Mouse (Mus musculus): ENCODE results near the gene Hkdc1. TPM values are rescaled to one million over a fixed set of nuclear protein-coding genes. Genes with fewer than 3 reads are reported as not detected.
A peak's percentile ranks its signal among the peaks of the same experiment; 100 is the strongest.

Hkdc1 gene
- polyA plus RNA-seq, 1 experiment from 2014 or later: 5.5 TPM

DNA sequence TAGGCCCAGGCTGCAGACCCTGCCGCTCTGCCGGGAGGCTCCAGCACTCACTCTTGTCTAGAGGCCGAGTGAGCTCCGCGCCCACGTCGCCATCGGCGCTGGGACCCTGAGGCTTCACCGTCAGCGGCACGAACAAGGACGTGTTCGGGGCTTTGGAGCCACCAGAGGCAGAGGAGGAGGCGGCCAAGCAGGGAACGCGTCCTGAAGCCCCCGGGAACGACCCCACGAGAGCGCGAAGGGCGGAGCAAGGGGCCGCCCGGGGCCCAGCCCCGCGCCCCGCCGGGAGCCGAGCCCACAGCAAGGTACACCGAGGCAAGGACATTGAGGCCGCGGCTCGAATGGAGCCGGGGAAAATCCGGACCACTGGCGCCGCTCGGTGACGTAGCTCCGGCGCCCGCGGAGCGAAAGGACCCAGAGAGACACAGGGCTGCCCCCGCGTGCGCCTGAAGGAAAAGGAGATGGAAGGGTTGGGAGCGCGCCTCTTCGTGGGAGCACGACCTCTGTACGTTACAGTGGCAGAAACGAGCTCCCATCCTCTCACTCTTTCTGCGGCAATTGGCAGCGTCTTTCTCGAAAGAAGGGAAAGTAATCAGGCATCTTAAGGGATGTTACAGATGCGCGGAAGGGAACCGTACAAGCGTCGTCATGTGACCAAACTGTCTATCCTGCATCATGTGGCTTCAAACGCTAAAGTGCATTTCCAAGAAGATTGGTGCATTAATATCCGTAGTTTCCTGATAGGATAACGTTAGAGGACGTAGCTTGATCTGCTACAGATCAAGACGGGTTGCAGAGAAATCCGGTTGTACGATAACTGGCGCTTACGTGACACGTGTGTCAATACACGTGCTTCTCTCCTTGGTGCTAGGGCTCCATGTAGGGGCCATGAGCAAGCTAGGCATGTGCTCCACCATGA lies 27.3 kb upstream of the Hkdc1 start, which contains the start of the genes 4930507D05Rik and Supv3l1:
TSS of gene 4930507D05Rik (plus strand) at position 126 of the 916 bp plus-strand sequence.
TSS of gene Supv3l1 (minus strand) at position 375 of the 916 bp plus-strand sequence.
- no peaks in the 10 kb centered on the region for H3K9me3 ChIP-seq (ENCODE audit: control insufficient read depth, low read length)
- WGBS: under 1% methylated on average over 73 of the region's 73 CpGs
- ATAC-seq (ENCODE audit: low FRiP score, low TSS enrichment): peak; percentile 92

DNA sequence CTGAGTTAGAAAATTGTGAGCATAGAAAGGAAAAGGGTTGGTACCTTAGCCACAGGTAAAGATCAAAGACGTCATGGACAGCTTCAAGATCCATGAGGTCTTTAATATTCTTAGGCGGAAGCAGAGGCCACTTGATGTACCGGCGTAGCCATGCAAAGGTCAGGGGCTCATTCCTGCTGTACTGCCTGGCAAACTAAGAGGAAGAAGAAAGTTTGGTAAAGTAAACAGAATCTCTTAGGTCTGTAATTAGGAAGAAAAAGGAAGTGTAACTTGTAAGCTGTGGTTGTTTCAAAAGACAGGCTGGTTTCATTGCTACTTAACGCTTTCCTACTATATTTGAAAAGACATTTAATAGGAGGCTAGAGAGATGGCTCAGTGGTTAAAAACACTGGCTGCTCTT lies 8.1 kb upstream of the Hkdc1 start:
- Histone ChIP-seq H3K36me3 (ENCODE audit: control insufficient read depth, insufficient read depth, low read length) (peaks cover 36% of the 10 kb centered on the region), H3K9ac (ENCODE audit: low read length) (no peak overlapping the region), H3K4me1 (replicated peaks; ENCODE audit: control insufficient read depth, insufficient read depth) (no peaks in the 10 kb centered on the region), H3K9me3 (ENCODE audit: control insufficient read depth, low read length) (no peaks in the 10 kb centered on the region), H3K27ac (replicated peaks) (no peak overlapping the region), H3K4me2 (replicated peaks; ENCODE audit: low read depth) (no peak overlapping the region), H3K27me3 (ENCODE audit: control insufficient read depth, insufficient read depth, low read length) (no peaks in the 10 kb centered on the region), H3K4me3 (ENCODE audit: low read depth, low read length) (no peak overlapping the region)
- ATAC-seq (ENCODE audit: low FRiP score, low TSS enrichment) (no peak), DNase-seq (ENCODE audit: low spot score) (no peak)
- TF ChIP-seq EP300 (optimal IDR thresholded peaks at IDR 0.05): no peak
- TF ChIP-seq CTCF (IDR thresholded peaks at IDR 0.05; ENCODE audit: low read depth): no peak
- 88% methylated on average over 5 of the region's 5 CpGs for WGBS

More for the DNA sequence above, 27.3 kb upstream of the Hkdc1 start, which contains the start of the genes 4930507D05Rik and Supv3l1:
- Histone ChIP-seq H3K4me1 (replicated peaks; ENCODE audit: control insufficient read depth, insufficient read depth) (no peaks in the 10 kb centered on the region), H3K4me3 (ENCODE audit: low read depth, low read length) (peak within 1 kb of the TSS; percentile 98), H3K9ac (ENCODE audit: low read length) (peak within 1 kb of the TSS; percentile 97), H3K36me3 (ENCODE audit: control insufficient read depth, insufficient read depth, low read length) (peaks cover 8% of the 10 kb centered on the region), H3K4me2 (replicated peaks; ENCODE audit: low read depth) (peak within 1 kb of the TSS; percentile 72), H3K27me3 (ENCODE audit: control insufficient read depth, insufficient read depth, low read length) (no peaks in the 10 kb centered on the region), H3K27ac (replicated peaks) (peak within 1 kb of the TSS; percentile 89)
- peak; percentile 97 for TF ChIP-seq EP300 (optimal IDR thresholded peaks at IDR 0.05)
- TF ChIP-seq CTCF (IDR thresholded peaks at IDR 0.05; ENCODE audit: low read depth): no peak
- peak; percentile 90 for DNase-seq (ENCODE audit: low spot score)

DNA sequence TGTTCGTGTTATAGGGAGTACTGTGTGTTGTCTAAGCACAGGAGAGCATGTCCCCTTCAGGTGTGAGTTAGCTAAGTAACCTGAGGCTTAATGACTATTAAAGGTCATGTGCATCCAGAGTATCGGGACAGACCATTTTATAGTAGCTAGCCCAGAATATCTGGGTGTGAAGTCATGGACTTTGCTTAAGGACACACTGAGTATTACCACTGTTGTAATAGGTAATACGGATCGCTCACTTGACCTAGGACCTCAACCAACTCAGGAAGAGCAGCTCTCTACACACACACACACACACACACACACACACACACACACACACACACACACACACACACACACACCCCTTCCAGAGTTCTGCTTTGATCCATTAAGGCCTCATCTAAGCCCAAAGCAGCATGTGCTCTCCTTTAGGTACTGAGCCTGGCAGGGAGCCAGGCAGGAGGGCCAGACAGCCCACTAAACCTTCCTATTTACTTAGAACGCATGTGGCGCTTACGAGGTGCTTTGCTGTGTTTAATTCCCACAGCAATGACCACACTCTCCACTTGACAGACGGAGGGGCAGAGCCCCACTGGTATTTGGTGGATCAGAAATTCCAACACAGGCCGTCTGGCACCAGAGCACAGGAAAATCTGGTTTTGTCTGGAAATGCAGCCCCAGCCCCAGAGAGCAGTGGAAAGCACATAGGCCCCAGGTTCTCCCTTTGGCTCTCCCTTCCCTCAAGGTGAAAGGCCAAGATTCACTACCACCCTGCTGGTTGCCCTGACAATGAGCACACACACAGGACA lies 3.0 kb upstream of the Hkdc1 start:
- TF ChIP-seq EP300 (optimal IDR thresholded peaks at IDR 0.05): no peak
- no peak for TF ChIP-seq CTCF (IDR thresholded peaks at IDR 0.05; ENCODE audit: low read depth)
- H3K9ac ChIP-seq (ENCODE audit: low read length): no peak overlapping the region; the same call in 1 of the 2 replicates
- H3K4me1 ChIP-seq (replicated peaks; ENCODE audit: control insufficient read depth, insufficient read depth): no peaks in the 10 kb centered on the region
- ATAC-seq (ENCODE audit: low FRiP score, low TSS enrichment) (peak; percentile 25; the same call in 1 of the 2 replicates), DNase-seq (ENCODE audit: low spot score) (peak; percentile 41)
- H3K4me2 ChIP-seq (replicated peaks; ENCODE audit: low read depth): no peak overlapping the region
- no peak overlapping the region for H3K4me3 ChIP-seq (ENCODE audit: low read depth, low read length)
- H3K27me3 ChIP-seq (ENCODE audit: control insufficient read depth, insufficient read depth, low read length): no peaks in the 10 kb centered on the region
- H3K36me3 ChIP-seq (ENCODE audit: control insufficient read depth, insufficient read depth, low read length): peaks cover 9% of the 10 kb centered on the region; the same call in 1 of the 2 replicates
- H3K27ac ChIP-seq (replicated peaks): no peak overlapping the region
- no peaks in the 10 kb centered on the region for H3K9me3 ChIP-seq (ENCODE audit: control insufficient read depth, low read length)
- 31% methylated on average over 9 of the region's 9 CpGs for WGBS

DNA sequence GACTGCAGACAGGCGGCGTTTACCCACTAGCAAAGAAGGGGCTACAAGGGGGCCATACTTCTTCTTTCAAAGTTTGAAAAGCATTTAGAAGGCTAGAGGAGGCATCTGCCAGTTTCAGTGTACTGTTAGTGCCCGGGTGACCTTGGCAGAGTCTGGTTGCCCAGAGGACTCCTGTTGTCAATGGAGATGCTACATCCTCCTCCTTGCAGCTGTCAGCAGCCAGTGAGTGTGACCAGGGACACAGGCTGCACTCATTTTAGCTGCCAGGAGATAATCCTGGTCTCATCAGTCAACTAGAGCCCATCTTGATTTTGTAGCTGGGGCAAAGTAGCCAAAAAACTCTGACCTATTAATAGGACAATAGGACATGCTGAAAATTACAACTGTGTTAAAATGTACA lies 1.2 kb downstream of the Hkdc1 start:
- Histone ChIP-seq H3K9ac (ENCODE audit: low read length) (no peak overlapping the region; the same call in 1 of the 2 replicates), H3K36me3 (ENCODE audit: control insufficient read depth, insufficient read depth, low read length) (no peaks in the 10 kb centered on the region), H3K4me1 (replicated peaks; ENCODE audit: control insufficient read depth, insufficient read depth) (no peaks in the 10 kb centered on the region), H3K9me3 (ENCODE audit: control insufficient read depth, low read length) (no peaks in the 10 kb centered on the region), H3K4me2 (replicated peaks; ENCODE audit: low read depth) (no peak overlapping the region), H3K27me3 (ENCODE audit: control insufficient read depth, insufficient read depth, low read length) (no peaks in the 10 kb centered on the region), H3K4me3 (ENCODE audit: low read depth, low read length) (no peak overlapping the region), H3K27ac (replicated peaks) (0 out of 2 replicates have a peak overlapping the region, but pooled peaks have one; percentile 35)
- ATAC-seq (ENCODE audit: low FRiP score, low TSS enrichment): no peak
- no peak for TF ChIP-seq EP300 (optimal IDR thresholded peaks at IDR 0.05)
- TF ChIP-seq CTCF (IDR thresholded peaks at IDR 0.05; ENCODE audit: low read depth): no peak
- WGBS: 63% methylated on average over 3 of the region's 3 CpGs
- no peak for DNase-seq (ENCODE audit: low spot score)

DNA sequence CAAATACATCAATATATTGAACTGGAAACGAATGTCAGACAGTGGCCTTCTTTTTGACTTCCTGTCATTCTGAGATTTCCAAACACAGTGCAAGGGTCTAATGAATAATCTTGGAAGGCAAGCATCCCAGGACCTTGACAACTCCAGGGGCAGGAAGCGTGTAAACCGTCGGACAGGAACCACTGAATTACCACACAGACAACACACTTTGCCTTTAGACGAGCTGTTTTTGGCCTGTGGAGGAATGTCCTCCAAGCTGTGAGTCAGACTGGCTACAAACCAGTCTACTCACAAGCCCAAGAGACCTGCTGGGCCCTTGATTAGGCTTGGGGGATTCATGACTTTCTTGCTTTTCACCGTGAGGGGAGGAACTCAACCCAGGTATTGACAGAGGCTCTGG lies 1.9 kb downstream of the Hkdc1 start:
- H3K36me3 ChIP-seq (ENCODE audit: control insufficient read depth, insufficient read depth, low read length): no peaks in the 10 kb centered on the region
- no peak for ATAC-seq (ENCODE audit: low FRiP score, low TSS enrichment)
- H3K9me3 ChIP-seq (ENCODE audit: control insufficient read depth, low read length): no peaks in the 10 kb centered on the region
- H3K4me2 ChIP-seq (replicated peaks; ENCODE audit: low read depth): no peak overlapping the region
- H3K4me3 ChIP-seq (ENCODE audit: low read depth, low read length): no peak overlapping the region
- no peak overlapping the region for H3K27ac ChIP-seq (replicated peaks)
- H3K4me1 ChIP-seq (replicated peaks; ENCODE audit: control insufficient read depth, insufficient read depth): no peaks in the 10 kb centered on the region
- DNase-seq (ENCODE audit: low spot score): no peak
- no peaks in the 10 kb centered on the region for H3K27me3 ChIP-seq (ENCODE audit: control insufficient read depth, insufficient read depth, low read length)
- H3K9ac ChIP-seq (ENCODE audit: low read length): no peak overlapping the region
- 47% methylated on average over 6 of the region's 6 CpGs for WGBS
- TF ChIP-seq CTCF (IDR thresholded peaks at IDR 0.05; ENCODE audit: low read depth) (no peak), EP300 (optimal IDR thresholded peaks at IDR 0.05) (no peak)

Data from stomach, postnatal 0 days (tissue).